Mouse (Mus musculus) CH12.LX (cell line): ENCODE measurements at regions not wholly inside any gene's neighbourhood (a gene's known extent, or its start where the extent isn't known, plus 50 kb on each side); places are given as distances from the start of the nearest gene placed in this dataset.

Experiments
- DNase-seq: peaks from one replicate; pipeline ENCODE4 v3.0.0-alpha.2; 2013; ENCODE audit errors: extremely low read depth
- H3K27ac ChIP-seq: 2 replicates; pipeline ENCODE4 v1.5.1; 2012; ENCODE audit warnings: low read depth, mild to moderate bottlenecking, control low read depth, moderate library complexity; ENCODE audit not compliant: insufficient read depth
- H3K27me3 ChIP-seq: replicated peaks from 2 replicates; pipeline ENCODE3; 2012; ENCODE audit warnings: inconsistent platforms
- H3K36me3 ChIP-seq, 2 experiments: replicated peaks in 1 of 2; 2 replicates each; pipeline versions ENCODE3 to v1.6.1; 2012; ENCODE audit warnings: inconsistent platforms in 1 of 2, low read length in 1 of 2, mild to moderate bottlenecking in 1 of 2, mixed read lengths in 1 of 2, moderate library complexity in 1 of 2; ENCODE audit not compliant: control insufficient read depth in 1 of 2, insufficient read depth in 1 of 2
- H3K4me1 ChIP-seq, 2 experiments: 2 replicates each; pipeline ENCODE4 v1.6.1; 2012; ENCODE audit warnings: inconsistent platforms in 1 of 2, moderate library complexity in 1 of 2; ENCODE audit not compliant: insufficient read depth in 2 of 2, control insufficient read depth in 1 of 2
- H3K4me2 ChIP-seq: 2 replicates; pipeline ENCODE4 v1.6.1; 2012; ENCODE audit warnings: low read depth, mild to moderate bottlenecking, control low read depth; ENCODE audit not compliant: poor library complexity, insufficient read depth, severe bottlenecking
- H3K4me3 ChIP-seq, 3 experiments: fragments of 150-350 bp in 1 of 3; sonication (generic) in 1 of 3; replicated peaks in 1 of 3; 2 replicates each; pipeline versions ENCODE3 to v1.5.1; 2011 to 2012; ENCODE audit warnings: low read depth in 2 of 3, low read length in 2 of 3, mild to moderate bottlenecking in 2 of 3, moderate library complexity in 2 of 3, control low read depth in 1 of 3, improper control_type of control experiment in 1 of 3, inconsistent platforms in 1 of 3, mixed read lengths in 1 of 3; ENCODE audit not compliant: poor library complexity in 1 of 3
- H3K79me2 ChIP-seq: replicated peaks from 2 replicates; pipeline ENCODE4 v1.6.1; 2012; ENCODE audit warnings: mild to moderate bottlenecking, moderate library complexity; ENCODE audit not compliant: control insufficient read depth, poor library complexity, insufficient read depth, severe bottlenecking; ENCODE audit errors: extremely low read depth
- H3K9ac ChIP-seq: 2 replicates; pipeline ENCODE4 v1.6.1; 2012; ENCODE audit warnings: low read depth, mild to moderate bottlenecking, control low read depth, moderate library complexity; ENCODE audit not compliant: insufficient read depth
- H3K9me3 ChIP-seq: replicated peaks from 2 replicates; pipeline ENCODE3; 2012; ENCODE audit warnings: low read length, inconsistent platforms, mixed read lengths
- BHLHE40 ChIP-seq: IDR thresholded peaks from 2 replicates; pipeline ENCODE4 v1.6.1; 2011; ENCODE audit warnings: mild to moderate bottlenecking, low read depth, low read length, improper control_type of control experiment
- CHD1 ChIP-seq: IDR thresholded peaks from 2 replicates; pipeline ENCODE4 v1.6.1; 2012; ENCODE audit warnings: low read depth, low read length, improper control_type of control experiment, inconsistent platforms
- CHD2 ChIP-seq: IDR thresholded peaks from 2 replicates; pipeline ENCODE4 v1.6.1; 2011; ENCODE audit warnings: low read length, improper control_type of control experiment
- CTCF ChIP-seq, 2 experiments: IDR thresholded peaks in 1 of 2; conservative IDR thresholded peaks in 1 of 2; 2 replicates each; pipeline ENCODE4 v1.5.1; 2011 to 2012; ENCODE audit warnings: low read depth in 2 of 2, low read length in 2 of 2, improper control_type of control experiment in 1 of 2, inconsistent platforms in 1 of 2, mild to moderate bottlenecking in 1 of 2, moderate library complexity in 1 of 2
- E2F4 ChIP-seq: IDR thresholded peaks from 2 replicates; pipeline ENCODE4 v1.6.1; 2011; ENCODE audit warnings: low read depth, low read length, improper control_type of control experiment; ENCODE audit not compliant: insufficient replicate concordance
- EP300 ChIP-seq: IDR thresholded peaks from 2 replicates; pipeline ENCODE4 v1.6.1; 2011; ENCODE audit warnings: low read length, improper control_type of control experiment
- ETS1 ChIP-seq: conservative IDR thresholded peaks from 2 replicates; pipeline ENCODE4 v1.6.1; 2012; ENCODE audit warnings: low read depth, mild to moderate bottlenecking, inconsistent platforms, low read length, improper control_type of control experiment, moderate library complexity
- GABPA ChIP-seq: IDR thresholded peaks from 2 replicates; pipeline ENCODE4 v1.6.1; 2012; ENCODE audit warnings: low read depth, low read length, improper control_type of control experiment, inconsistent platforms; ENCODE audit not compliant: insufficient replicate concordance
- HCFC1 ChIP-seq: IDR thresholded peaks from 2 replicates; pipeline ENCODE4 v1.6.1; 2012; ENCODE audit warnings: low read depth, mild to moderate bottlenecking, inconsistent platforms, low read length, improper control_type of control experiment
- IRF4 ChIP-seq: IDR thresholded peaks from 2 replicates; pipeline ENCODE4 v1.6.1; 2014; ENCODE audit warnings: low read depth, mild to moderate bottlenecking, inconsistent platforms, low read length, improper control_type of control experiment
- JUN ChIP-seq: IDR thresholded peaks from 2 replicates; pipeline ENCODE4 v1.6.1; 2011; ENCODE audit warnings: low read depth, mild to moderate bottlenecking, low read length, improper control_type of control experiment, moderate library complexity; ENCODE audit not compliant: insufficient read depth
- JUND ChIP-seq: conservative IDR thresholded peaks from 2 replicates; pipeline ENCODE4 v1.6.1; 2011; ENCODE audit warnings: low read depth, low read length, improper control_type of control experiment
- KAT2A ChIP-seq: IDR thresholded peaks from 2 replicates; pipeline ENCODE4 v1.6.1; 2012; ENCODE audit warnings: low read length, improper control_type of control experiment, inconsistent platforms; ENCODE audit not compliant: insufficient replicate concordance
- MEF2A ChIP-seq: IDR thresholded peaks from 2 replicates; pipeline ENCODE4 v1.6.1; 2014; ENCODE audit warnings: low read depth, mild to moderate bottlenecking, inconsistent platforms, low read length, improper control_type of control experiment, borderline replicate concordance
- MXI1 ChIP-seq: IDR thresholded peaks from 2 replicates; pipeline ENCODE4 v1.6.1; 2011; ENCODE audit warnings: mild to moderate bottlenecking, low read depth, low read length, improper control_type of control experiment
- NELFE ChIP-seq: IDR thresholded peaks from 2 replicates; pipeline ENCODE4 v1.6.1; 2011; ENCODE audit warnings: low read depth, low read length, improper control_type of control experiment
- PAX5 ChIP-seq: IDR thresholded peaks from 2 replicates; pipeline ENCODE4 v1.6.1; 2012; ENCODE audit warnings: low read length, inconsistent platforms, mixed read lengths
- POLR2A ChIP-seq: IDR thresholded peaks from 2 replicates; pipeline ENCODE4 v1.6.1; 2011; ENCODE audit warnings: low read depth, mild to moderate bottlenecking, improper control_type of control experiment, low read length
- POLR2AphosphoS2 ChIP-seq: IDR thresholded peaks from 2 replicates; pipeline ENCODE4 v1.6.1; 2011; ENCODE audit warnings: low read depth, low read length, improper control_type of control experiment
- RAD21 ChIP-seq: IDR thresholded peaks from 2 replicates; pipeline ENCODE4 v1.6.1; 2011; ENCODE audit warnings: low read depth, mild to moderate bottlenecking, low read length, improper control_type of control experiment, moderate library complexity
- RCOR1 ChIP-seq: conservative IDR thresholded peaks from 2 replicates; pipeline ENCODE4 v1.6.1; 2012; ENCODE audit warnings: low read depth, mild to moderate bottlenecking, inconsistent platforms, low read length, improper control_type of control experiment
- SIN3A ChIP-seq: IDR thresholded peaks from 2 replicates; pipeline ENCODE4 v1.6.1; 2012; ENCODE audit warnings: low read length, improper control_type of control experiment, inconsistent platforms
- SMC3 ChIP-seq: IDR thresholded peaks from 2 replicates; pipeline ENCODE4 v1.6.1; 2011; ENCODE audit warnings: low read depth, low read length, improper control_type of control experiment
- TBP ChIP-seq: conservative IDR thresholded peaks from 2 replicates; pipeline ENCODE4 v1.6.1; 2011; ENCODE audit warnings: low read depth, low read length, improper control_type of control experiment
- TCF12 ChIP-seq: IDR thresholded peaks from 2 replicates; pipeline ENCODE4 v1.6.1; 2014; ENCODE audit warnings: low read depth, mild to moderate bottlenecking, inconsistent platforms, low read length, improper control_type of control experiment
- UBTF ChIP-seq: IDR thresholded peaks from 2 replicates; pipeline ENCODE4 v1.6.1; 2012; ENCODE audit warnings: low read depth, mild to moderate bottlenecking, inconsistent platforms, low read length, improper control_type of control experiment, moderate library complexity
- USF2 ChIP-seq: conservative IDR thresholded peaks from 2 replicates; pipeline ENCODE4 v1.6.1; 2011; ENCODE audit warnings: low read depth, low read length, improper control_type of control experiment
- ZC3H11A ChIP-seq: IDR thresholded peaks from 2 replicates; pipeline ENCODE4 v1.6.1; 2012; ENCODE audit warnings: low read depth, mild to moderate bottlenecking, inconsistent platforms, low read length, improper control_type of control experiment
- ZMIZ1 ChIP-seq: IDR thresholded peaks from 2 replicates; pipeline ENCODE4 v1.6.1; 2012; ENCODE audit warnings: low read depth, mild to moderate bottlenecking, inconsistent platforms, low read length, improper control_type of control experiment
- ZNF384 ChIP-seq: IDR thresholded peaks from 2 replicates; pipeline ENCODE4 v1.6.1; 2012; ENCODE audit warnings: low read depth, low read length, improper control_type of control experiment, inconsistent platforms
- dilution Hi-C: fragments of 300-500 bp; cut with MboI; formaldehyde crosslinking; loops from 2 replicates; pipeline ENCODE4 v1.14.3; 2020; ENCODE audit warnings: low sequenced_read_pairs; ENCODE audit not compliant: extremely low pct_unique_long_range_greater_than_20kb, extremely low pct_ligation_motif_present
- in situ Hi-C: fragments of 300-500 bp; cut with MboI; formaldehyde crosslinking; loops from 3 replicates; pipeline ENCODE4 v1.14.3; 2019; ENCODE audit warnings: low sequenced_read_pairs, low pct_ligation_motif_present, low pct_unique_long_range_greater_than_20kb, mixed read lengths

DNA sequence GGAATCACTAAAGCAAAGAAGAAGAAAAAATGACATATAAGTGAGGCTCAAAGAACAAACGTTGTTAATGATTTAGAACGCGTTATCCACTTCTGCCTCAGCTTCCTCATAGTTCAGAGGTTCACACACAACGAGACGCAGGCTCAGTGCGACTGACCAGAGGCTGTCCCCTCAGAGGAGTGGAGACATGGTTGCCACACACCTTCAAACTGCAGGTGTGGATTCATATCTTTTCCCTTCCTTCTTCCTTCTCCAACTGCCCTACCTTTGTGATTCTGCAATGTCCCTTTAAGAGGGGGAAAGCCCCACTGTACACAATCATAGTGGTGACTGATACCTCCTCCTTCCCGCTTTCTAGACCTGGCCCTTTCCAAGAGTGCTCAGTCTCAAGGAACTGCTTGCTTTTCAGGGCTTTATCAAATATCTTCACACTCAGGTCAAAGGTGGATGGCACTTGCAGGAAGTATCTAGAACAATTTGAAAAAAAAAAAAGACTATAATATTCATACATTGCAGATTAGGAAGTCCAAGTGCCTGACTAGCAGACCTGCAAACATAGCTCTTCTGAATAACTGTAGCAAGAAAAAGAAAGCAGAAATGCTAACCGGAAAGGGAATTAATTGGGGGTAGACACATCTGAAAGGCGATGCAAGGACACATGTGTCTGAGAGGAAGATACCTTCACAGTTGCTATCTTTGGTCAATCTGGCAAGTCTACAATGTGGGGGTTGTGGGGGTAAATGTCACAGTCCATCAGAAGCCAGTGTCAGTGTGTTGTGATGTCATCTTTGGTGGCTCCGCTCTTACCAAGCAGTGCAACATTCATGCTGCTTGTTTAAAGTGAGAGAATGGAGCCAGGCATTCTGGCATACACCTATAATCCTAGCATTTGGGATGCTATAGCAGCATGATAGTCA lies 84.2 kb upstream of the Tnfaip3 start:
- dilution Hi-C loops (no loop called here), in situ Hi-C loops (no loop called here)
- no peak overlapping the region for H3K4me3 ChIP-seq
- no peaks in the 10 kb centered on the region for H3K9me3 ChIP-seq
- H3K27ac ChIP-seq = no peak overlapping the region
- H3K9ac ChIP-seq = no peak overlapping the region; the same call in 1 of the 2 replicates
- DNase-seq = no peak
- no peaks in the 10 kb centered on the region for H3K36me3 ChIP-seq
- no peaks in the 10 kb centered on the region for H3K27me3 ChIP-seq
- no peaks in the 10 kb centered on the region for H3K79me2 ChIP-seq
- peaks cover 10 to 47% of the 10 kb centered on the region in 2 experiments for H3K4me1 ChIP-seq
- H3K4me2 ChIP-seq = no peak overlapping the region
- no peak for TF ChIP-seq KAT2A
- TF ChIP-seq BHLHE40 = no peak
- no peak for TF ChIP-seq UBTF
- no peak for TF ChIP-seq RAD21
- TF ChIP-seq TCF12 = no peak
- TF ChIP-seq RCOR1 = no peak

DNA sequence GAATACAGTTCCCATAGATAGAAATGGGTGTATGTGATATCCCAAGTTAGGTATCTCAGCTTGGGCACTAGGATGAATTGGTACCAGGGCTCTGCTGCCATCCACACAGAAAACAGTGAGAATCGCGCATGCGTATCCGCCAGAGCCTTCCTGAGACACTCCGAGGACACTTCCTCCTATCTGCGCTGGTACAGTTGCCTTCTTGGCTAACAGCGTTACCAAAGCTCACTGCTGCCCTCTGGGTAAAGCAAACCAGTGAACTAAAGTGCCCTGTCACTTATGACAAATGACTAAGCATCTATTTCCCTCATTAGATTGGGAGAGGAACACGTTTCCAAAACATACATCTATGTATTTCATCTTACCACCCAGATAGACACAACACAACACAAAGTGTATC lies 78.8 kb upstream of the Tnfaip3 start:
- Histone ChIP-seq H3K79me2 (no peaks in the 10 kb centered on the region), H3K27me3 (no peaks in the 10 kb centered on the region), H3K4me3 (no peak overlapping the region), H3K4me2 (peak overlapping the region; percentile 12; the same call in 1 of the 2 replicates), H3K4me1 (peaks cover 8 to 28% of the 10 kb centered on the region in 2 experiments; a peak in 3 of 4 replicates), H3K9ac (no peak overlapping the region), H3K36me3 (no peaks in the 10 kb centered on the region), H3K27ac (no peak overlapping the region), H3K9me3 (no peaks in the 10 kb centered on the region)
- DNase-seq = peak; percentile 94
- dilution Hi-C loops = no loop called here
- in situ Hi-C loops = no loop called here
- TF ChIP-seq POLR2AphosphoS2 (no peak), UBTF (no peak), USF2 (no peak), ETS1 (peak; percentile 66; the same call in 1 of the 2 replicates), E2F4 (no peak), BHLHE40 (peak; percentile 78), ZNF384 (no peak), TBP (0 out of 2 replicates have a peak, but pooled peaks have one; percentile 56), ZMIZ1 (no peak), ZC3H11A (peak; percentile 93), CHD1 (no peak), SIN3A (peak; percentile 91), RCOR1 (no peak), JUN (0 out of 2 replicates have a peak, but pooled peaks have one; percentile 19), GABPA (no peak), PAX5 (no peak), CHD2 (no peak), MEF2A (peak; percentile 70; the same call in 1 of the 2 replicates), NELFE (0 out of 2 replicates have a peak, but pooled peaks have one; percentile 66), IRF4 (peak; percentile 81), POLR2A (peak; percentile 57), CTCF (conservative IDR thresholded peaks at IDR 0.05 in 1 of 2, IDR thresholded peaks at IDR 0.05 in 1 of 2; ENCODE audit: low read depth in 2 of 2, low read length in 2 of 2) (peak; percentile 36 to 94; a peak in 3 of 4 replicates), JUND (peak; percentile 46; the same call in 1 of the 2 replicates), SMC3 (peak; percentile 100), EP300 (no peak), HCFC1 (peak; percentile 45), MXI1 (no peak; the same call in 1 of the 2 replicates), TCF12 (peak; percentile 59; the same call in 1 of the 2 replicates)
